Mouse (Mus musculus): ENCODE data around the gene Aldh1b1. TPM values are rescaled to one million over a fixed set of nuclear protein-coding genes. Genes with fewer than 3 reads are reported as not detected.

Gene Aldh1b1
- polyA plus RNA-seq (2021), result 0.08 TPM

DNA sequence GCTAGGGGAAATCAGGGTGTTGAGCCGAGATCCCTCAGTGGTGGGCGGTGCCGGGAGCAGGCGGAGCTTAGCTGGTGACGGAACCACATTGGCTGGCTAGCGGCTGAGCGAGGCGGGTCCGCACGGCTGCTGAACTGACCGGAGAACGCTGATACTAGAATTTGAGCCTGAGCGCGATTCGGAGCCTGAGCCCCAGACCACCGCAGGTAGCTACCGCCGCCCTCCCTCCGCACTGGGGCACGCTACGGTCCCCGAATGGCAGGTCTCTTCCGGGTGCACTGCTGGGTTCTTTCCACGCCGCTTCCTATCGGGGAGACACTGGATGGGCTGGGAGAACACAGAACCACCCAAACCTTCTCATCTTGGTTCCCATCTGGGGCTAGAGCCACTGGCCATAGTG, at the start of gene Aldh1b1:
Gene Aldh1b1, plus strand, starts transcription at position 59 of the 400 bp plus-strand sequence.
- no peaks in the 10 kb centered on the region for H3K27me3 ChIP-seq
- no peak for ATAC-seq

GRCm38 (mm10) chr4:45749449-45749848, 49.4 kb upstream of the Aldh1b1 start:
- CTCF ChIA-PET, result no interaction called here
- TF ChIP-seq CTCF (IDR thresholded peaks at IDR 0.05), result no peak
- ATAC-seq, result no peak
- H3K27me3 ChIP-seq, result no peaks in the 10 kb centered on the region
- in situ Hi-C loops (cut with MboI; ENCODE audit: low pct_unique_long_range_greater_than_20kb), result no loop called here
- POLR2A ChIA-PET, result no interaction called here
- no peak for DNase-seq (ENCODE audit: low read depth, low spot score)

More for the DNA sequence above, at the start of gene Aldh1b1:
- in situ Hi-C loops (cut with MboI; ENCODE audit: low pct_unique_long_range_greater_than_20kb), result loop anchor here (25.0 kb wide), 1 partner anchor 387 kb away; the partner anchor contains the start of gene Slc25a51
- ChIA-PET CTCF (no interaction called here), POLR2A (no interaction called here)
- TF ChIP-seq CTCF (IDR thresholded peaks at IDR 0.05), result no peak
- no peak for DNase-seq (ENCODE audit: low read depth, low spot score)

DNA sequence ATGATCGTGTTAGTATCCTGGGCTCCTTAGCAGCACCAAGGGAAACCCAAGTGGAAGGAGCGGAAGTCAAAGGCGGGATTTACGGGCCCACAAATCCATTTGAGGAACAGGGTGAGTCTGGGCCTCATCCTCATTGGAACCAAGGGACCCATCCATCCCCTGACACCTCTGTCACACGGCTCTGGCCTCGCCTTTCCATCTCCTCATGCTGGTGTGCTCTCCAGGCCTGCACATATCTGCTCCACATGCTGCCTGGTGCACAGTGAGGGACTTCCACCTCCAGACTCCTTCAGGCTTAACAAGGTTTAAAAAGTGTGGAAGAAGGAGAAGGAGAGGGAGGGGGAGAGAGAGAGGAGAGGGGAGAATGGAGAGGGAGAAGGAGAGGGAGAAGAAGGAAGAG, 48.3 kb upstream of the Aldh1b1 start:
- DNase-seq (ENCODE audit: low read depth, low spot score) (no peak), ATAC-seq (no peak)
- ChIA-PET POLR2A (no interaction called here), CTCF (no interaction called here)
- no peaks in the 10 kb centered on the region for H3K27me3 ChIP-seq
- in situ Hi-C loops (cut with MboI; ENCODE audit: low pct_unique_long_range_greater_than_20kb), result no loop called here
- no peak for TF ChIP-seq CTCF (IDR thresholded peaks at IDR 0.05)

DNA sequence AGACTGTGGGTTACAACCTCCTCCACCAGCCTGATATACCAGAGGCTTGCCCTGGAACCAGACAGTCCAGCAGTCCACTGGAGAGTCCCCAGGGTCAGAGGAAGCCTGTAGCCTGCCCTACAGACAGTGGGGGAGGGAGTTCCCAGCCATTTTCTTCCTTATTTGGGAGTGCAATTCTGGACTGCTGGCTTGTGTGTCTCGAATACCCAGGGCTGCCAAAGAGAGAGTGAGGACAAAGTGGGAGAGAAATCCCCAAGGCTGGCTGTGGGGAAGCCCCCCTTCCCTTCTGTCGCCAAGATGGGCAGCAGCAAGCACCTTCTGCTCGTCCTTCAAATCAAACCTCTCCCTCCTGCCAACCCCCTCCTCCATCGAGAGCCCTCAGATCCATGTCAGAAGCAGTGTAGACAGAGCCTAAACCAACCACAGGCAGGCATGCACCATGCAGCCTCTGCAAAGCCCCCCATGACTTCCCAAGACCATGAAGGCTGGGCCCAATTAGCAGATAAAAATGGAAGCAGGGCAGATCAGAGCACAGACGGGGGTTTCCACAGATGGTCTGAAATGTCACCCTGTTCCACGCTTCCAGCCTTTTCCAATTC, 45.5 kb upstream of the Aldh1b1 start:
- in situ Hi-C loops (cut with MboI; ENCODE audit: low pct_unique_long_range_greater_than_20kb), result no loop called here
- CTCF ChIA-PET, result no interaction called here
- H3K27me3 ChIP-seq, result no peaks in the 10 kb centered on the region
- DNase-seq (ENCODE audit: low read depth, low spot score), result no peak
- ATAC-seq, result no peak
- POLR2A ChIA-PET, result no interaction called here
- TF ChIP-seq CTCF (IDR thresholded peaks at IDR 0.05), result no peak

- no peak for ATAC-seq
- POLR2A ChIA-PET, result no interaction called here
- TF ChIP-seq CTCF (IDR thresholded peaks at IDR 0.05), result no peak
These were observed 44.7 kb upstream of the Aldh1b1 start for GRCm38 (mm10) chr4:45754171-45754570.

DNA sequence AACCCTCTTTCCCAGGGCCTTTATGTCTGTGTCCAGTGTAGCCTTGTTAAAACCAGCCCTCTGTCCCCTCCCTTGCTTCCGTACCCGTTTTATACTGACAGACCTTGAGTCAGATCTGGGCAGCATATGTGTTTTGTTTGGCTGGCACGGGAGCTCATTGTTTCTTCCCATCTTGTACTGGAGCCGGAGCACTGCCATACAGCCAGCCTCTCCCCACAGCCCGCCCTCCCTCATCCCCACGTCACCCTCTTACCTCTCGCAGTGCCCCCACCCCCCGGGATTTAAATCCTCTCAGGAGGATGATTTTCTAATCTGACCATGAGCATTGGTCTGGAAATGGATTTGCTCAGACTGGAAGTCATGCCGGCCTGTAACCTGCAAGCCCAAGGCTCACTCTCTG, 43.7 kb upstream of the Aldh1b1 start:
- H3K27me3 ChIP-seq, result no peaks in the 10 kb centered on the region
- ChIA-PET POLR2A (no interaction called here), CTCF (no interaction called here)
- DNase-seq (ENCODE audit: low read depth, low spot score), result no peak
- in situ Hi-C loops (cut with MboI; ENCODE audit: low pct_unique_long_range_greater_than_20kb), result no loop called here
- no peak for ATAC-seq
- no peak for TF ChIP-seq CTCF (IDR thresholded peaks at IDR 0.05)

More at GRCm38 (mm10) chr4:45754171-45754570, 44.7 kb upstream of the Aldh1b1 start:
- no peaks in the 10 kb centered on the region for H3K27me3 ChIP-seq
- CTCF ChIA-PET, result no interaction called here
- DNase-seq (ENCODE audit: low read depth, low spot score), result no peak
- in situ Hi-C loops (cut with MboI; ENCODE audit: low pct_unique_long_range_greater_than_20kb), result no loop called here

DNA sequence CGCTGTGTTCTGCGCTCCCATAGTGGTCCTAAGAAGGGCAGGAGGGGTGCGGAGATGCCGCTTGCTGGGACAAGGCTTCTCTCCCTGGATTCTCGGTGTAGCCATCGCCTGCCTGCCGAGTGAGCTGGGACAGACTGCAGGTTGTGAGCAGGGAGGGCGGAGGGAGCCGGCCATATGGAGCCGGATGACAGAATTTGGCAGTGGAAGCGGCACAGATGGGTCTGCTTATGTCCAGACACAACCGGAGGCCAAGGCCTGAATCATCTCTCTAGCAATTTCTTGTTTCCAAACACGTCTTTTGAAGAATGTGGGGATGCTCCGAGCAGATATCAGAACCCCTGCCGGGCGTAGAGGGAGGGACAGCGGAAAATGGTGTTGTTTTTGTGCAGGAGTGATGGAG, 42.9 kb upstream of the Aldh1b1 start:
- in situ Hi-C loops (cut with MboI; ENCODE audit: low pct_unique_long_range_greater_than_20kb), result no loop called here
- ATAC-seq (no peak), DNase-seq (ENCODE audit: low read depth, low spot score) (no peak)
- CTCF ChIA-PET, result no interaction called here
- no peaks in the 10 kb centered on the region for H3K27me3 ChIP-seq
- TF ChIP-seq CTCF (IDR thresholded peaks at IDR 0.05), result no peak
- POLR2A ChIA-PET, result no interaction called here

- no peaks in the 10 kb centered on the region for H3K27me3 ChIP-seq
- ATAC-seq, result no peak
These were observed 40.9 kb upstream of the Aldh1b1 start for GRCm38 (mm10) chr4:45757941-45758340.

DNA sequence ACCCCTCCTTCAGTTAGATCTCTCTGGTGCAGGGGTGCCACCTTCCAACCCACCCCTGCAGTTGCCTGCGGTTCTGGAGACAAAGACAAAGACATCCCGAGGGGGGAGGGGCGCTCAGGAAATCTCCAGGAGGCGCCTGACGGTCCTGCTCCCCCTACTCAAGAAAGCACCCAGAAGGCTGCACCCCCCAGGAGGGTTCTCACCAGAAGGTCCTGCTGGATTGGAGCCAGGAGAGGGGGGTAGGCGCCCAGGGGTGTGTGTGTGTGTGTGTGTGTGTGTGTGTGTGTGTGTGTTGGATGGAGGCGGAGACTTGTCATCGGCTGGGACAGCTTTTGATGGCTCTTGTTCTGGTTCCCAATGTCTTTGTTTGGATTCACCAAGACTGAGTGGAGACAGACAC, 39.4 kb upstream of the Aldh1b1 start:
- ATAC-seq (no peak), DNase-seq (ENCODE audit: low read depth, low spot score) (no peak)
- ChIA-PET CTCF (no interaction called here), POLR2A (no interaction called here)
- no peaks in the 10 kb centered on the region for H3K27me3 ChIP-seq
- no peak for TF ChIP-seq CTCF (IDR thresholded peaks at IDR 0.05)
- in situ Hi-C loops (cut with MboI; ENCODE audit: low pct_unique_long_range_greater_than_20kb), result no loop called here

More at GRCm38 (mm10) chr4:45757941-45758340, 40.9 kb upstream of the Aldh1b1 start:
- no peak for TF ChIP-seq CTCF (IDR thresholded peaks at IDR 0.05)
- in situ Hi-C loops (cut with MboI; ENCODE audit: low pct_unique_long_range_greater_than_20kb), result no loop called here
- no peak for DNase-seq (ENCODE audit: low read depth, low spot score)
- POLR2A ChIA-PET, result no interaction called here
- CTCF ChIA-PET, result no interaction called here

DNA sequence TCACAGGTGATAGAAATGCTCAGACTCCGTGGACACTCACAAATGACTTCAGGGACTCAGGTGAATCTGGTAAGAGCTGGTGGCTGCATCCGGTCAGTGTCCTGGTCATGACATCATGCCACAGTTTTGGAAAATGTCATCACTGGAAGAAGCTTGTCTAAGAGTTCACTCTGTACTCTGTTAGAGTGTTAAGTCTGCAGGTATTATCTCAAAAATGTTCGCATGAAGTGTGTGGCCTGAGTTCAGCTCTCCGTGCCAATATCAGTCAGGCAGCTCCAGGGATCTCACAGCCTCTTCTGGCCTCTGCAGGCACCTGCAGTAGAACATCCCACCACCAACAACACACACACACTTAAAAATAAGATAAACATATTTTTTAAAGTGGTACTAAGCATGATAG, 36.2 kb upstream of the Aldh1b1 start:
- no peak for TF ChIP-seq CTCF (IDR thresholded peaks at IDR 0.05)
- in situ Hi-C loops (cut with MboI; ENCODE audit: low pct_unique_long_range_greater_than_20kb), result no loop called here
- no peak for DNase-seq (ENCODE audit: low read depth, low spot score)
- ATAC-seq, result no peak
- CTCF ChIA-PET, result no interaction called here
- POLR2A ChIA-PET, result no interaction called here
- no peaks in the 10 kb centered on the region for H3K27me3 ChIP-seq

GRCm38 (mm10) chr4:45763288-45764140, 35.3 kb upstream of the Aldh1b1 start:
- H3K27me3 ChIP-seq, result no peaks in the 10 kb centered on the region
- POLR2A ChIA-PET, result no interaction called here
- ATAC-seq (no peak), DNase-seq (ENCODE audit: low read depth, low spot score) (no peak)
- in situ Hi-C loops (cut with MboI; ENCODE audit: low pct_unique_long_range_greater_than_20kb), result no loop called here
- CTCF ChIA-PET, result no interaction called here
- TF ChIP-seq CTCF (IDR thresholded peaks at IDR 0.05), result no peak

Measured in Patski (cell line).